Mouse (Mus musculus) bone marrow, adult 2 months (tissue): ENCODE results near the gene Fbxl13. TPM values are rescaled to one million over a fixed set of nuclear protein-coding genes. Genes with fewer than 3 reads are reported as not detected.

Source experiments
- H3K27ac ChIP-seq: fragments of 200-500 bp; 2 replicates; pipeline ENCODE4 v1.5.1; 2012; ENCODE audit warnings: low read depth, mild to moderate bottlenecking, control low read depth, inconsistent platforms, low read length; ENCODE audit not compliant: control insufficient read depth, poor library complexity, insufficient read depth
- H3K4me1 ChIP-seq: fragments of 200-500 bp; 2 replicates; pipeline ENCODE4 v1.6.1; 2011; ENCODE audit warnings: low read length; ENCODE audit not compliant: control insufficient read depth, insufficient read depth
- H3K4me3 ChIP-seq: fragments of 200-500 bp; replicated peaks from 2 replicates; pipeline ENCODE3; 2011; ENCODE audit warnings: mild to moderate bottlenecking, low read depth, low read length, control low read depth; ENCODE audit not compliant: control insufficient read depth
- CTCF ChIP-seq: fragments of 200-500 bp; IDR thresholded peaks from 2 replicates; pipeline ENCODE4 v1.5.1; 2011; ENCODE audit warnings: low read length, control low read depth; ENCODE audit not compliant: control insufficient read depth, insufficient read depth
- POLR2A ChIP-seq: fragments of 200-500 bp; IDR thresholded peaks from 2 replicates; pipeline ENCODE4 v1.6.1; 2011; ENCODE audit warnings: low read depth, mild to moderate bottlenecking, control low read depth, low read length, borderline replicate concordance; ENCODE audit not compliant: control insufficient read depth
- WGBS: fragments of 180-500 bp; shearing (Covaris S2); methylation state at CpG from one replicate; pipeline ENCODE4 v1.1.7; 2018; 5-methylcytosine and 5-hydroxymethylcytosine counted together
- polyA plus RNA-seq: library from polyadenylated mRNA; stranded (reverse); fragments of >200 nt; gene quantifications from 2 replicates; pipeline ENCODE4 v1.2.4, GENCODE M21; 2011; ENCODE audit warnings: low replicate concordance; ENCODE audit not compliant: missing spikeins, insufficient read depth, insufficient read length

The Fbxl13 gene
- polyA plus RNA-seq = not detected in 2 replicates

- no peak for TF ChIP-seq CTCF
- peak; percentile 74; the same call in 1 of the 2 replicates for TF ChIP-seq POLR2A
- peaks cover 4% of the 10 kb centered on the region; the same call in 1 of the 2 replicates for H3K4me1 ChIP-seq
- peak within 1 kb of the TSS; percentile 70 for H3K4me3 ChIP-seq
- peak within 1 kb of the TSS; percentile 44 for H3K27ac ChIP-seq
- 1% methylated on average over 40 of the region's 40 CpGs for WGBS
Observed at GRCm38 (mm10) chr5:21645439-21646132, at the start of gene Fbxl13, which contains the start of gene Armc10. Gene Fbxl13, minus strand, starts transcription at chr5:21645634. Gene Armc10, plus strand, starts transcription at chr5:21645813.

- 56% methylated on average over 3 of the region's 3 CpGs for WGBS
- TF ChIP-seq POLR2A = no peak
- TF ChIP-seq CTCF = no peak
- Histone ChIP-seq H3K4me3 (no peak overlapping the region), H3K27ac (no peak overlapping the region), H3K4me1 (no peaks in the 10 kb centered on the region)
Observed at GRCm38 (mm10) chr5:21694854-21695490, 49.5 kb upstream of the Fbxl13 start.

- no peak overlapping the region for H3K4me3 ChIP-seq
- 47% methylated on average over 3 of the region's 3 CpGs for WGBS
- no peak overlapping the region for H3K27ac ChIP-seq
- no peaks in the 10 kb centered on the region for H3K4me1 ChIP-seq
- no peak for TF ChIP-seq CTCF
- no peak for TF ChIP-seq POLR2A
Observed at GRCm38 (mm10) chr5:21693372-21693870, 48.0 kb upstream of the Fbxl13 start.

- TF ChIP-seq CTCF = no peak
- no peak for TF ChIP-seq POLR2A
- Histone ChIP-seq H3K4me1 (no peaks in the 10 kb centered on the region), H3K4me3 (no peak overlapping the region), H3K27ac (no peak overlapping the region)
- WGBS = 79% methylated on average over 5 of the region's 5 CpGs
Observed at GRCm38 (mm10) chr5:21692230-21692629, 46.8 kb upstream of the Fbxl13 start.

GRCm38 (mm10) chr5:21687042-21687441, 41.6 kb upstream of the Fbxl13 start:
- Histone ChIP-seq H3K4me3 (no peak overlapping the region), H3K27ac (no peak overlapping the region), H3K4me1 (no peaks in the 10 kb centered on the region)
- TF ChIP-seq POLR2A (no peak), CTCF (no peak)
- 48% methylated on average over 4 of the region's 4 CpGs for WGBS

GRCm38 (mm10) chr5:21685001-21685400, 39.6 kb upstream of the Fbxl13 start:
- WGBS = 83% methylated on average over 10 of the region's 10 CpGs
- Histone ChIP-seq H3K4me1 (no peaks in the 10 kb centered on the region), H3K27ac (no peak overlapping the region), H3K4me3 (no peak overlapping the region)
- TF ChIP-seq POLR2A (no peak), CTCF (no peak)

GRCm38 (mm10) chr5:21683811-21684210, 38.4 kb upstream of the Fbxl13 start:
- 87% methylated on average over 9 of the region's 9 CpGs for WGBS
- Histone ChIP-seq H3K27ac (no peak overlapping the region), H3K4me3 (no peak overlapping the region), H3K4me1 (no peaks in the 10 kb centered on the region)
- no peak for TF ChIP-seq CTCF
- no peak for TF ChIP-seq POLR2A

GRCm38 (mm10) chr5:21680940-21681339, 35.5 kb upstream of the Fbxl13 start:
- TF ChIP-seq CTCF (no peak), POLR2A (no peak)
- 67% methylated on average over 5 of the region's 5 CpGs for WGBS
- Histone ChIP-seq H3K4me3 (no peak overlapping the region), H3K4me1 (no peaks in the 10 kb centered on the region), H3K27ac (no peak overlapping the region)
